Mouse (Mus musculus): Measurements from ENCODE around the gene Zfp592.
"Not testable (repeated sequence)": the region's sequence is repeated elsewhere in the genome, so short reads cannot be mapped to it uniquely, and the experiment has no call there.

Gene Zfp592

DNA sequence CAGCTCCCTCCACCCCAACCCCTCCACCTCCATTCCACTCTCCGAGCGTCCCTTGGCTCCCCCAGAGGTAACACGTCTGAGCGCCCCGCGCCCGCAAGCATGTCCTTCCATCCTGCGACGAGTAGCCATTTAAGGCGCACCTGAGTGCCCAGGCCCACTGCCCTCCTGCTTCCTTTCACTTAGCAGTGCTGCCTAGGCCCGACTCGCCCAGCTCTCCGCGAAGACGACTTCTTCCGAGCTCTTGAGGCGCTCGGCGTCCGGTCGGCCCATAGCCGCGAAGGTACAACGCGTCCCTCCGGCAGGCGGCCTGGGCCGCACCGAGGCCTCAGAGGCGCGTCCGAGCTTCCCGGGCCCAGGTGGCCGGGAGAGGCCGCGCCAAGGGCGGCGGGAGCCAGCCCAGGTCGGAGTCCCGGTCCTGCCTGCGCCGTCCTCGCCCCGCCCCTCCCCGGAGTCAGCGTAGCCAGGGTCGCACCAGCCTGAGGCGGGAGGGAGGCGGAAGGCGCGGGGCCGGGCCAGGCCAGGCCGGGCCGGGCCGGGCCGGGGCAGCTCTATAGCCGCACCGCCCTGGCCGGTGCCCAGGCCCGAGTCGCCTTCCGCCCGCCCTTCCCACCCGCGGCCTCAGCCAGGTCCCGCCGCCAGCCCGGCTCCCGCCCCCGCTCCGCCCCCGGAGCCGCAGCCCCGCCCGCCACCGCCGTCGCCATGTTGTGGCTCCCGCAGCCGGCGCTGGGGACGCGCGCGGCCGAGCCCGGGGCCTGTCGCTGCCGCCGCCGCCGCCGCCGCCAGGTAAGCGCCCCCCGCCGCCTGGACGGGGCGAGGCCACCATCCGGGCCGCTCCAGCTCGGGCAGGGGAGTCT lies at the start of gene Zfp592:
Gene Zfp592 (plus strand): TSS at position 702 of the 854 bp plus-strand sequence.
- DNase-seq (ENCODE audit: low read depth, low spot score) = peak; percentile 51

DNA sequence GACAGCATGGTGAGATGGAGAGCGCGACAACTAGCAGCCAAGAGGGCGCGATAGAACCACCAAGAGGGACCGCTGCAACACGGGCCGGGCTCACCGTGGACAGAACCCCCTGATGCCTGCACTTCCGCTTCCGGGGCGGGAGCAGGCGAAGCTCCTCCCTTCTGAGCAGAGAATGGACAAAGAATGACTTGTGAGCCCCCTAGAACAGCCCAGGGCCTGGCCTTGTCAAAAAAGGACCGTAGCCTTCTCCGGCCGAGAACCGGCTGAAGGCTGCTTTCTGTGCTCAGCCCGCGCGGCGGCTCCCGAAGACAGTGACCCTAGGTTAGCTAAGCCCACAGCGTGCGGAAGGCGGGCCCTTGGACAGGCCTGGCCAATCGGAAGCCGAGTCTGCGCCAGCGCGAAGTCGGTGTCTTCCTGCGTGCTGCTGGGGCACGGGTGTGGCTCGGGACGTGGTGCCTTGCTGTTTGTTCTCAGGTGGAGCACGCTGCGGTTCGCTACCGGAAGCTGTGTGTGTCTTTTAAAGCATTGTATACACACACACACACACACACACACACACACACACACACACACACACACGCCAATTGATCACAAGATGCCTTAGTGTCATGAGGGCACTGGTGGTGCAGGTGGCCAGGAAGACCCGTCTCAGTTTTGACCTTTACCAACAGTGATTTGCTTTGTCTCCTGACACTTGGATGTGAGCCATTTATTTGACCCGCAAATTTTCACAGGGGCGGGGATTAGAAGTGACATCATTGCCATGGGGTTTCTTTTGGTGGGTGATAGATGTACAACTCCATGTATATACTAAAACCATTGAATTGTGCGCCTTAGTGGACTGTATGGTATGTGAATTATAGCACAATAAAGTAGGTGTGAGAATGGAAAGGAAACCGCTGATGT lies 45.8 kb upstream of the Zfp592 start, which contains the start of gene Sec11a:
Gene Sec11a (minus strand): TSS at position 336 of the 906 bp plus-strand sequence.
- peak; percentile 87 for DNase-seq (ENCODE audit: low read depth, low spot score)

DNA sequence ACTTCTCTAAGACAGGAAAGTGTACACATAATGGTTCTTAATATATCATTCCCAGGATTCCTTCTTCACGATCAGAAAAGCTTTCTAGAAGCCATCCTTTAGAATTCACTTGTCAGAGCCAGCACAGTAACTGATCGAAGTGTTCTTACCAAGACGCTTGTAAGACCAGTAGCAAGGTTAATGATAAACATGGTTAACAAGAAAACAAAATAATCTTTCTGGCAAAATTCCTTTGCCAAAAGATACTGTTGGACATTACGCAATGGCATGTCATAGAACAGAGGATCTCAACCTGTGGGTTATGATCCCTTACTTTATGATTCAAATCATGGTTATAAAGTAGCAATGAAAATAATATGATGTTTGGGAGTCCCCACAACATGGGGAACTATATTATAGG lies 42.0 kb upstream of the Zfp592 start:
- DNase-seq (ENCODE audit: low read depth, low spot score) = no peak

DNA sequence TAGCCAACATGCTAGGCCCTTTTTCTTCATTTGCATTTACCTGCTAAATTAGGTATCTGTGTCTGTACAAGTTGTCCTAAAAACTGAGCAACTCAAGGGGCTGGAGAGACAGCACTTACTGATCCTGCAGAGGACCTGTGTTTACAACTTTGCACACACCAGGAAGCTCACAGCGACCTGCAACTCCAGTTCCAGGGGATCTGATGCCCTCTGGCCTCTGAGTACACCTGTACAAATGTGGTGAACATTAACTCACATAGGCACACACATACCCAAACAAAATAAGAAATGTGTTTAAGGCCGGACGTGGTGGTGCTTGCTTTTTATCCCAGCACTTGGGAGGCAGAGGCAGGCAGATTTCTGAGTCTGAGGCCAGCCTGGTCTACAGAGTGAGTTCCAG lies 41.3 kb upstream of the Zfp592 start:
- DNase-seq (ENCODE audit: low read depth, low spot score) = no peak

DNA sequence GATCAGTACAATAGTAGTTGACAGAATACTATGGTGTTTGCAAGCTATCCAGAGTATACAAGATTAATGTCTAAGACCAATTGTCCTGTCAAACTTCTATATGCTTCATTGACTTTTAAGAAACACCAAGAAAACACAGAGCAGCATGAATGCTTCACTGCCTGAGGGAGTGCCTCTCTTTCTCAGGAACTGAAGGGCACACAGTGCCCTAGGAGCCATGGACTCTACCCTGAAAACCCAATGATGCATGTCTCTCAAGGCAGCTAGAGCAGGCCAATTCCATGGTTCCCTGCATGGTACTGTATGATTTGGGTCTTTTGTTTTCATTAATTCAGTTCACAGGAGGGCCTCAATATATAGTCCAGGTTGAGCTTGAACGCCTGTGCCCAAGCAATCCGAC lies 39.2 kb upstream of the Zfp592 start:
- no peak for DNase-seq (ENCODE audit: low read depth, low spot score)

DNA sequence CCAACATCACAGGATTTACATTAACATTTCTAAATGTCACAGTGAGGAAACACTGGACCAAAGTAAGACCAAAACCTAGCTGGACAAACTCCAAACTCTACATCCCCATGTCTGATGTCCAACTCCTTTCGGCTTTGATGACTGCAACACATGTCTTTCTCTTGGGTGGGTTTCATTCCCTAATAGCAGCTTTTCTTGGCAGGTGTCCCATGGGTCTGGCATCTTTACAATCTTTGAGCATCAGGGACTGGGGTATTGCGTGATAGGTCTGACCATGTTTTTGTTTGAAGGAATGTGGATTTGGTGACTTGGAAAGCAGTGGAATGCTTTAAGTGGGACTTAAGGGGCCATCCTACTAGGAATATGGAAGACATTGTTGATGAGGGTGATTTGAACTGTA lies 36.6 kb upstream of the Zfp592 start:
- no peak for DNase-seq (ENCODE audit: low read depth, low spot score)

DNA sequence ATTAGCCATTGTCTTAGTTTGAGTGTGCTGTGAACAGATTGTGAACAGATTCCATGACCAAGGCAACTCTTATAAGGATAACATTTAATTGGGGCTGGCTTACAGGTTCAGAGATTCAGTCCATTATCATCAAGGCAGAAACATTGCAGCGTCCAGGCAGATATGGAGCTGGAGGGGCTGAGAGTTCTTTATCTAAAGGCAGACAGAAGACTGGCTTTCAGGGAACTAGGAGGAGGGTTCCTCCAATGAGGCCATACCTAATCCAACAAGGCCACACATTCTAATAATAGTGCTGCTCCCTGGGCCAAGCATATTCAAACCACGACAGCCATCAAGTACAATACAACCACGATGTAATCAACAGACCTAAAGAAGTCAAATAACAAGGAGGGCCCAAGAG lies 34.5 kb upstream of the Zfp592 start:
- DNase-seq (ENCODE audit: low read depth, low spot score) = no peak

DNA sequence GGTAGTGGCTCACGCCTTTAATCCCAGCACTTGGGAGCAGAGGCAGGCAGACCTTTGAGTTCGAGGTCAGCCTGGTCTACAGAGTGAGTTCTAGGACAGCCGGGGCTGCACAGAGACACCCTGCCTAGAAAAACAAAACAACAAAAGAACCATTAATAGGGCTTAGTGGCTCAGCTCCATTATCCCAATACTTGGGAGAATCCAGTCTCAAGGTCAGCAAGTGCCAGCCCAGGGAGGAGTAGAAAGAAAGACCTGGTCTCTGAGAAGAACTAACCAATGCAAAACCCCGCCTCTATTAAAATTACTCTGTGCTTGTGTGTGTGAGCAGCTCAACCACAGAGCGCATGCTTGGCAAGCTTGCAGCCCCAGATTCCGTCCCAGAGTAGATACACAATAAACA lies 30.7 kb upstream of the Zfp592 start:
- DNase-seq (ENCODE audit: low read depth, low spot score) = no peak

DNA sequence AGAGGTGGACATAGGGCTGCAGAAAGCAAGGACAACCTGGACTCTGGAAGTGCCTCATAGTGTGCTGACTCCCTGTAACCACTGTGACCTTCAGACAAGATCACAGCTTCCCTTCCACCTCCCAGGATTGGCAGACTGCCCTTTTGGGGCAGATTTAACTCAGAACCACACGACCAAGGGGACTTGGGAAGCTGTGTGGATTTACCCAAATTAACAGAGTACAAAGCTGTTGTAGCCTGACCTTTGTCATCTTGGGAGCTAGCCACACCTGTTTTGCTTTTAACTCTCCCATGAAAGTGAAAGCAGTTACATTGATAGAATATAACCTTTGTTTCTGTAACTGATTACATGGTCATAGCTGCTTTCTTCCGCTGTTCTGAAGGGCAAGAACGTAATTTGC lies 22.6 kb upstream of the Zfp592 start:
- no peak for DNase-seq (ENCODE audit: low read depth, low spot score)

DNA sequence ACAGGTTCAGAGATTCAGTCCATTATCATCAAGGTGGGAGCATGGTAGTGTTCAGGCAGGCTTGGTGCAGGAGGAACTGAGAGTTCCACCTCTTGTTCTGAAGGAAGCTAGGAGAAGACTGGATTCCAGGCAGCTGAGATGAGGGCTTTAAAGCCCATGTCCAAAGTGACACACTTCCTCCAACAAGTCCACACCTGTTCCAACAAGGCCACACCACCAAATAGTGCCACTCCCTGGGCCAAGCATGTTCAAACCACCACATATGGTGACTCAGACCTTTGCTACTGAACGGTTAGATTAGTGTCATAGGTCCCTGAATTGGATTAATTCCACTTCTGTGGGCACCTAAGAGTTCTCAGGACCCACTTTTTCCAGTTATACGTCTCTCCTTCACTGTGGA lies 22.1 kb upstream of the Zfp592 start:
- no peak for DNase-seq (ENCODE audit: low read depth, low spot score)

DNA sequence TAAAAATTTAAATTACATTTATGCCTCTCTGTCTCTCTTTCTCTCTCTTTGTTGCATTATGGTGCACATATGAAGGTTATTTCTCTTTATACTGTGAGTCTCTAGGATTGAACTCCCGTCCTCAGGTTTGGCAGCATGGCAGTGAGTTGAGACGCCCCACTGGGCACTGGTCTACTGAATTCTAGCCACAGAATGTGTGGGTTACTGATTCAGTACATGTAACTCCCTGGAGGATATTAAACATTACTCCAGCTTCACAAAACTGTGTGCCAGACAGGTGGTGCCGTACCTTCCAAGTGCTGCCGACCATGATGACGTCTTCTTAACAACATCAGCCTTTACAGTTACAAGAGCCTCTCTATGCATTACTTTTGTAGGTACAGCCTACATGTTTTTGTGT lies 21.4 kb upstream of the Zfp592 start:
- DNase-seq (ENCODE audit: low read depth, low spot score) = no peak

DNA sequence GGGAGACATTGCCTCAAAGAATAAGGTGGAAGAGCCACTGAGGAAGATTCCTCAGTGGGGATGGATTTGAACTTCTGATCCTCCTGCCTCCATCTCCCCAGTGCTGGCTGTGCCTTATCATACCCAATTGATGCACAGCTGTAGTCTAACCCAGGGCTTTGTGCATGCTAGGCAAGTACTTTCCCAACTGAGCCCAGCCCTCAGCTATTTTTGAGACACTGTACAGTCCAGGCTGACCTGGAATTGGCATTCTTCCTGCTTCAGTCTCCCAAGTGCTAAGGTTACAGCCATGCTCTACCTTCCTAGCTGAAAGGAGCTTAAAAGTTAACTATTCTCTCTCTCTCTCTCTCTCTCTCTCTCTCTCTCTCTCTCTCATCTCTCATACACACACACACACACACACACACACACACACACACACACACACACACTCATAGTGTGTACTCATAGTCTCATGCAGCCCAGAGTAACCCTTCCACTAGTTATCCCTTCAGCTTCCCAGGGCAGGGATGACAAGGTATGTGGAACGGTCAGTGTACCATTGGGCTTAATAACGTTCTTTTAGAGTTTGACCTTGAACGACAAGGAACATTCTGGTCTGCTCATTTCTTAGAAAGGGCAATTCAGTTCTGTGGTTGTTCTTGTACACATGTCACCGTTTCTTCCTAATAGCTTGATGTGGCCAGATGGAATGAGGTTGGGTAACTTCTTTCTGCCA lies 20.4 kb upstream of the Zfp592 start:
- not testable (repeated sequence) for DNase-seq (ENCODE audit: low read depth, low spot score)

DNA sequence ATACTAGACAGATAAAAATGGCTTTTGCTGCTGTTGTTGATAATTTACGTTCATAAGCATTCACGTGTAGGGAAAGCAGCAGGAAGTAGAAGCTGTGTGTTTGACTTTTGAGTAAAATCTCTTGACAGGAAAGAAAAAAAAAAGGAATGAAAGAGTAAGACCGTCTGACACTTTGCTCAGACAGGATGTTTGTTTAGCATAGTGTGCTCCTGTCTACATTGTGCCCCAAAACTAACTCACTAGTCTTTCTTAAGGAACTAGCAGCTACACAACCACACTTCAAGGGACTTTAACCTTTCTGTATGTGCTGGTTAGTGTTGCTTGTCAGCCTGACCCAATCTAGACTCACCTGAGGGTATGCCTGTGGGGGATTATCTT lies 19.9 kb upstream of the Zfp592 start:
- not testable (repeated sequence) for DNase-seq (ENCODE audit: low read depth, low spot score)

DNA sequence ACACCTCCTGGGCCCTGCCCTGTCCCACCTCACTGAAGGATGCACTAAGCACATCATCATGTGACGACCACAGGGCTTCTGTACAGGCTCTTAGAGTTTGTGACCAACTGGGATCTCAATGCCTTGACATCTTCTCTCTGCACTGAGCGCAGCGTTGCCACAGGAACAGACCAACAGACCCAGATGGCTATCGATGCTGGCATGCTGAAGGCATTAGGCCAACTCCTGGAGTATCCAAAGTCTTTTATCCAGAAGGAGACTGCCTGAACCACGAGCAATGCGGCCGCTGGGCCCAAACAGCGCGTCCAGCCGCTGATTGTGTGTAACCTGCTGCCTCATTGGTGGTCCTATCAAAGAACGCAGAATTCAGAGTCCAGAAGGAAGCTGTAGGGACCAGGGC lies 12.9 kb upstream of the Zfp592 start:
- DNase-seq (ENCODE audit: low read depth, low spot score) = no peak

DNA sequence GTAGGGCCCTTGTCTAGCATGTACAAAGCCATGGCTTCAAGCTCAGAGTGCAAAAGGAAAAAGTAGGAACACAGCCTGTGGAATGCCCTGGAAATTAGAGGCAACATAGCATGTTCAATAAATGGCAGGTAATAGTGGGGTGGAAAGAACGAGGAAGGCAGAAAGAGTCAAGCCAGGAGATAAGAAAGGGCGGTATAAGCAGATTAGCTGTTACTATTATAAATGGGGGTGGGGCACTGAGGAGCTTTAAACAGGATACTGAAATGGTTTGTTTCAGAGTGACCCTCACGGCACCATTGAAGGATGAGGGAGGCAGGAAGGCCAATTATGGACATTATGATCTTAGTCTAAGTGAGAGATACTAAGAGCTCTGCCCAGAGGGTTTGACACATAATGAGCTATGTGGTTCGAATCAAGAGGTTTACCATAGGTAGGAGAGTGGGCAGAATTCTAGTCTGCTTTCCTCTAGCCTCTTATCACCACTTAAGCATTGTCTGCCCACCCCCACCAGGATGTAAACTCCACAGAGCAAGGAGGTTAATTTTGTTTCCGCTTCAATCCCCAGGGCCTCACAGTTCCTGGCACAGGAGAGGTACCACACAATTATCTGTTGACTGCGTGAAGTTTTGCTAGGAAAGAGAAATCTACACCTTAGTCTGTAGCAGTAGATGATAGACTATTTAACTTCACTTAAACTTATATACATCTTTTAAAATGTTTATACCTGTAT lies 6.9 kb upstream of the Zfp592 start:
- DNase-seq (ENCODE audit: low read depth, low spot score) = no peak

DNA sequence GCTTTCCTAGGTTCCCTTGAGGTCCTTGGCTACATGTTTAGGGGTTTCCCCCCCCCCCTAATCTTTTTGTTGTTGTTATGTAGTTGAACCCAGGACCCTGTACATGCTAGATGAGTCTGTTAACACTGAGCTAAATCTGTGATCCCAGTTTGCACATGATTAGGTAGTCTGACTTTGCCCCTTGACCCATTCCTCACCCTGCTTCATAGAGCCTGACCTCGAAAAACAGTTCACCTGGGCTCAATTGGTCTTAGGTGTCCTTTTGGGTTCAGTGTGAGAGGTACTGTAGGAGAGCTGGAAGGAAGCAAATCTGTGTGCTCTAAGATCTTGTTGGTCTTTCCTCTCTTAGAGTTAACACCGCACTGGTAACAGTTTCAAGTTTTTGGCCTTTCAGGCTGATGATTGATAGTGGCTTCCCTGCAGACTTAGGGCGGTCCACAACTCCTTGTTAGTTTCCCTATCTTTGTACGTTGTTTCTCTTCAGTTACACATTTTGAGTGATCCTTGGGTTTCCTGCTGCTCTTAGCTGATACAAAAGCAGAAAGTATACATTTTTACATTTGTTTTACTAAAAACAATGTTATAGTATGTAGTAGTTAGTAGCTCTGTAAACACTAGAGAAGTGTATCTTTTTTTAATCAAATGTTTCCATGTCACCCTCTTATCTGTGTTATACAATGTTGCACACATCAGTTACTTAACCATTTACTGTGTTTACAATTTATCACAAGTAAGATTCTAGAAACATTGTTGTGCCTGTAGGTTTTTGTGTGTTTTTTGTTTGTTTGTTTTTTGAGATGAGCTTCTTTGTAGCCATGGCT lies 5.5 kb upstream of the Zfp592 start:
- DNase-seq (ENCODE audit: low read depth, low spot score) = no peak

DNA sequence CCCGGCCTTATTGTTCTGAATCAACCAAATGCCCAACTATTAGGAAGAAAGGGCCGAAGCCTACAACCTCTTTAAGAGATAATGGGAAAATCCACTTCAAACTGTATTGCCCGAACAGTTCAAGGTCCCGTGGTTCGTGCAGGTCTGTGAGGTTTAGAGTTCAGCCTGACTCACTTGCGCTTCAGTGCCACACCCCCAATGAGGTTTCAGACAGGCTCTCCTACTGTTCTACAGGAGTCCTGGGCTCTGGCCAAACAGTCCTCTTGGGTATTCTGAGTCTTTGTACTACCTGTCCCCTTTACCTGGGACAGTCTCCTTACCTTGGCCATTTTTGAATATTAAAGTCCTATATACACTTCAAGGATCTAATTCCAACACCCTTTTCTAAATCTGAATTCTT lies 3.2 kb upstream of the Zfp592 start:
- DNase-seq (ENCODE audit: low read depth, low spot score) = peak; percentile 25

DNA sequence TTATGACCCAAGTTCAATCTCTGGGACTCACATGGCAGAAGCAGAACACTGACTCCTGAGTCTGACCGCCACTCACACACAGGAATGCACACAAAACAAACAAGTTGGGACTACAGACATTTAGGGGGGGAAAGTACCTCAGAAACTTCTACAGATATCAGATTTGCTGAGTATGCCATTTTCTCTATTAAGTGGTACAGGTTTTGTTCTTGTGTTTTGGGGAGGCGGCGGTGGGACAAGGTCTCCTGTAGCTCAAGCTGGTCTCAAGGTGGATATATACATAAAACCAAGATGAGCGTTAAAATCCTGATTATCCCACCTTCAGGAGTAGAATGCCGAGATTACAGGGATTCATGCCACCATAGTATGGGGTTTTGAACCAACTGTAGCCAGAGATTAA lies 1.9 kb upstream of the Zfp592 start:
- no peak for DNase-seq (ENCODE audit: low read depth, low spot score)

DNA sequence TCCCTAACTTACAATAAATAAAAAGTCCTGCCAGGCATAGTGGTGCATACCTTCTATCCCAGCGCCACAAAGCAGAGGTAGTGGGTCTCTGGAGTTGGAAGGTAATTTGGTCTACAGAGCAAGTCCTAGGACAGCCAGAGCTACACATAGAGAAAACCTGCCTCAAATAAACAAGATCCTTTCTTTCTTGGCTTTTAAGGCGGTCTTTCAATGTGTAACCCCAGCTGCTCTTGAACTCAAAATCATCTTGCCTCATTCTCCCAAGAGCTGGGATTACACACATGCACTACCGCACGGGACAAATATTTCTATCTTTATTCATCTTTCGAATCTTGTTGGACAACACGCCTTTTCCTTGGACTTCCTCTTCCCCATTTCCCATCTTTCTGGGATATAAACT lies 1.4 kb upstream of the Zfp592 start:
- DNase-seq (ENCODE audit: low read depth, low spot score) = no peak

DNA sequence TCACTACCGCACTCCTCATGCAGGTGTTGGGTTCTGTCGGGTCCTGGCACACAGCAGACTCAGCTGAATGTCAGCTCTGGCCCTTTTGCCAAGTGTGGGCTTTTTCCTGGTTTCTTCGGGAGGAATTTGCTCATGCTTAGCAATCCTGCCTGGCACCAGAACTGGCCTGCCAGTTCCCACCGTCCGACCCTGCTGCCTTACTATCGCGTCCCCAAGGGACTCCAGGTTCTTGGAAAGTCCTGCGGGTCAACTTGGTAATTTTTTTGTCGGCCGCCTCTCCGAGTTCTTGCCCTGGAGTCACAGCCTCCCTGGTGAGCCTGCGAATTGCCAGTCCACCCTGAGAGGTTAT lies 876 bp upstream of the Zfp592 start:
- peak; percentile 53 for DNase-seq (ENCODE audit: low read depth, low spot score)

Data from 3T3-L1 (cell line).